Mouse (Mus musculus) brain, embryonic 18.5 days (tissue): Measurements from ENCODE around the gene Disp3.

ENCODE experiments used
- DNase-seq: peaks from one replicate; pipeline ENCODE4 v3.0.0-alpha.2; 2012; ENCODE audit warnings: low read depth, low spot score

Disp3 gene

DNA sequence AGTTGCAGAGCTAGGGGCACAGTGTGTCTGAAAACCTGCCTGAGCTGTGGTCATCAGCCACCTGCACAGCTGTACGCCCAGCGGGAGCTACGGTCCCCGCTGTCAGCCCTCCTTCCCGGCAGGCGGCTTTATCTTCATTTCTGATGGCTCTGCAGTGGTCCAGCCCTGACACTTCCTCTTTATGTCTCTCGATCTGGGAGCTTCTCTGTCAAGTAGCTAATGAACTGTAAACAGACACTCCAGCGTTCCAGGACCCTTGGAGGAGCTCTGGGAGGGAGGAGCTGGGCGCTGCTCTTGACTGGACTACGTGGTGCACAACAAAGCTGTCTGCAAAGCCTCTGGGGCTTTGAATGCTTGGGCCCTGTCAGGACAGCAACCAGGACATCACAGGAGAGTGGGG lies 67.1 kb downstream of the Disp3 start:
- no peak for DNase-seq

DNA sequence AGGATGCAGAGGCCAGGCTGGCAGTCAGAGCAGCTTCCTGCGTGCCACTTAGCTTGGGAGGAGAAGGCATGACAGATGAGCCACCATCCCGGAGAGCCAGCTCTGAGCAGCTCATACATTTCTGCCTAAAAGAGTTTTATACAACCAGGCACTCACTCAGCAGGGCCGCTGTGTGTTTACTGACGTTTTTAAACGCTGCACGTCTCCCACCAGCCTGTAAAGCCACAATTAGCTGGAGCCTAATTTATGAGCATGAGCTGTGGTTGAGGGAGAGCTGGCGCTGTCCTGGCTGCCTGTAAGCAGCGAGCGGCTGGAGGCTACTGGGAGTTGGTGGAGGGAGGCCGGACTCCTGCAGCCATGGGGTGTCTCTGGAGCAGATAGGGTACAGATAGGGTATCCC lies 69.5 kb downstream of the Disp3 start:
- DNase-seq: no peak

DNA sequence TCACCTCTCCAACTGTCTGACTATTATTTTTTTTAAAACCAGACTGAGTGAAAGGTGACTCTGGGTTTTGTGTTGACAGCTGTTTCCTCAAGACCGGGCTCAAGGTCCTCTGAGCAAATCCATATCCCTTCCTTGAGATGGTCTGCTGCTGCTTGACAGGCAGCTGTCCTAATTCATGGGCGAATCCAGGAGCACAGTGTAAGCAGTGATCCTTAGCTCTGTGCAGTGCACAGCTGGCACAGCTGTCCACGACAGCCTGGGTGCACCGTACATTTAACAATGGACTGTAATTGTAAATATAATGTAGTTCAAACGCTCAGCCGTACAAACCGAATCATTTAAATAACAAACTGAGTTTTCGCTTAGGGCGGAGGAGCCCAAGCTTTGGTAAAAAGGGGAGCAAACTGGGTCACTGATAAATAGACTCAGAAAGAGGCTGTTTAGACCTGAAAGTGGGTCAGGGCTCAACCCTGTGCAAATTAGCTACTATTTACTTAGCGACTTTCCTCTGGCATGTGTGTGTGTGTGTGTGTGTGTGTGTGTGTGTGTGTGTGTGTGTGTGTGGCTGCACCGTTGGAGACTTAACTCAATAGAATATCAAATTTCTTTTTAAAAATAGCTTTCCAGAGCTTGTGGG lies 72.4 kb downstream of the Disp3 start:
- no peak for DNase-seq

DNA sequence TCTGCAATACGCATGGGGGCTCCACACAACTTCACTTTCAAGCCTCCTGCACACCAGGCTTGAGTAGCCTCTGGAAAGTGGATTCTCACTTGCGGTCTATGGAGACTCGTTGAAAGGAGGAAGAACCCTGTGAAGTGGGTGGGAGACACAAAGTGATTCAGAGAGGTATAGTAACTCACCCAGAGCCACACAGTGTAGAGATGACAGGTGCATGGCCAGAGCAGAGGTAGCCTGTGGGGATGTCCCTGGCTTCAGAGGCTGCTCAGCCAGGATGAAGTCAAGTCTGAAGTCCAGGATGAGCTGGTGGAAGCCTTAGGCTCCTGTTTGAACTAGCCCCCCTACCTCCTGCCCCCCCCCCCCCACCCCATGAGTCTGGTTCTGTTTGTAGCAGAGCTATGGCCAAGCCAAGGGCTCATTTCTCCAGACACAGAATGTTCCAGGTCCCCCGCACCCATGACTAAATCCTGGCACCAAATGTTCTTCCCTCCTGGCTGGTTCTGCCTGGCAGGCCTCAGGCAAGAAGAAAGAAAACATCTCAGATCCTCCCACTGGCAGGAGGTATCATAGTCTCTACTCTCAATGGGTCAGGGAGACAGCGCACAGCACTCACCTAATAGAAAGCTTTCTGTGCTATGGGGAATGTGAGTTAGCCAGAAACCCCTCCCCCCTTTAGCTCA lies 73.2 kb downstream of the Disp3 start:
- no peak for DNase-seq

DNA sequence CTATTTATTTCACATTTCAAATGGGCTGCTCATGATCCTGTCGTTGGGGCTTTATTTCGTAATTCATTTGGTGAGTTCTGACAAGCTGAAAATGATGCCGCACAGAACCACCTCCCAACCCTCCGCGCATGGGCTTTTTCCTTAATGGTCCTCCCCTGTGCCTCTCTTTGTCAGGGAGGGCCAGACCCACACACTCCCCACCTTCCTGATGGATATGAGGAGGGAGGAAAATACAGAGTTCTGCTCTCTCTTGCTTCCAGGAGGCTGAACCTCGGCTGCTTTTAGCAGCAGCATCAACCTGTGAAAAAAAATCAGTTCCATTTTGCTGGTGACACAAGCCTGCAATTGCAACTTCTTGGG lies 82.9 kb downstream of the Disp3 start:
- no peak for DNase-seq

DNA sequence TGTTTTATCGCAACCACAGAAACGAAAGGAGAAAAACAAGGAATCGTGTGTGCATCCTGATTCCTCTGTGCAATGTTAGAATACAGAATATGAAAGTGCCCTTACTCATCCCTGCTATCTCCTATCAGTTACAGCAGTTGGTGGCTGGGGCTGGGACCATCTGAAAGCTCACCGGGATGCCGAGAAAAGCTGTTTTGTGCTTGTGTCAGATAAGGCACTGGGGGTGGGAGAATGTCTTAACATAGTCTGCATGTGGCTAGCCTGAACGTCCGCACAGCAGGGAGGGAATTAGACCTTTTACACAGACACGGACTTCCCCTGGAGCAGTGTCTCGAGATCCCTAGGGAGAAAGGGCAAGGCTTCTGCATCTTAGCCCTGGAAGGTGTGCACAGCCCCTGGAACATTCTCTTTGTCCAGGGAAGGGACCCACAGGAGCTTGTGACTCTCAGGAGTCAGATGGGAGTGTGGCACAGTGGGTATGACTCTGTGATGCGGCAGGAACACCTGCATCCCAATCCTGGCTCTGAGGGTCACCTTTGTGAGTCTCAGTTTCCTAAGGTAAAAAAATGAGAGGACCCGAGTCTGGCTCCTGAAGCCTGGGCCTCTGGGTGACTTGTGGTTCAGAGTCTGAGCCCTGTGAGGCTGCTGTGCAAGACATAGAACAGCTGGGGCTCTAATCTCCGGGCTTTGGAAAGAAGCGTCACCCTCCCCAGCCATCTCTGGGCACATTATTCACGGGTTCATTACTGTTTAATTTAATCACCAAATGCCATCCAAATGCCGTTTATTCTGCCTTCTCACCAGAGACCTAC lies 83.5 kb downstream of the Disp3 start:
- no peak for DNase-seq

DNA sequence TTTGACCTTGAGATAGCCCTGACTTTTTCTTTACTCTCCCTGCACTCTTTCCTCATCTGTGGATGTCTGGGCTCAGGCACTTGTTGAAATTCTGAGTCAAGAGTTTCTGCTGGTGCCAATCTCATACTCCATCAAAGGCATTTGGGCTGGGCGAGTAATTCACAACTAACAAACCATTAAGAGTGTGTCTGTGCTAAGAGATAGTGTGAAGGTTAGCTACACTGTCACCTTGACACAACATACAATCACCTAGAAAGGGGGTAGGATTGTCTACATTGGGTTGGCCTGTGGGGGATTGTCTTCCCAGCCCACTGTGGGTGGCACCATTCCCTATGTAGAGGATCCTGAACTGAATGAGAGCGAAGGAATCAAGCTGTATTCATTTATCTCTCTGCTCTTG lies 84.2 kb downstream of the Disp3 start:
- no peak for DNase-seq

DNA sequence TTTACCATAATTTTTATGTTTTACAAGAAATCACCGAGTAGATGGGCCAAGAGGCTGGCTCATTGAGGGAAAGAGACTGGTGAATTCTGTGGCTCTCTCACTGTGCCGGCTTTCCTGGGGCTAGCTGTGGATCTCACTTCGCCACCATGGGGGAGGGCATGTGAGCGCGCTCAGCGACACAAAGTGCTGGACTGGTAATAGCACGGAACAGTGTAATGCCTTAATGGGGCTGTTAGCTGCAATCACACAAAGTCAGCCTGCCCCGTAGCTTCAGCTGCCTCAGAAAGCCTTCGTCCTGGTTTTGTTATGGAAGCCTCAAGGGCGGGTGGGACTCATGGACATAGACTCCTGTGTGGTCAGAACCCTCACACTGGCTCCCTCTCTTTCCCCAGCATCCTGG lies 89.0 kb downstream of the Disp3 start:
- no peak for DNase-seq

DNA sequence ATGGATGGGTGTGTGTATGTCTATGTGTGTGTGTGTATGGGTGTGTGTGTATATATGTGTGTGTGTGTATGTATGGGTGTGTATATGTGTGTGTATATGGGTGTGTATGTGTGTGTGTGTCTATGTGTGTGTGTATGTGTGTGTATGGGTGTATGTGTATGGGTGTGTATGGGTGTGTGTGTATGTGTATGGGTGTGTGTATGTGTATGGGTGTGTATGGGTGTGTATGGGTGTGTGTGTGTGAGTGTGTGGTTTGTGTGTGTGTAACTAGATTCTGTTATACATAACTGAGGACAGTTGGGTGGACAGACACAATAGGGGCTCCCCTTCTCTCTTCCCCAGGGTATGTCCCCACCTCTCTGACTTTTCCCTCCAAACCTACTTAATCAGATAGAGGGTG lies 93.4 kb downstream of the Disp3 start:
- DNase-seq: no peak

DNA sequence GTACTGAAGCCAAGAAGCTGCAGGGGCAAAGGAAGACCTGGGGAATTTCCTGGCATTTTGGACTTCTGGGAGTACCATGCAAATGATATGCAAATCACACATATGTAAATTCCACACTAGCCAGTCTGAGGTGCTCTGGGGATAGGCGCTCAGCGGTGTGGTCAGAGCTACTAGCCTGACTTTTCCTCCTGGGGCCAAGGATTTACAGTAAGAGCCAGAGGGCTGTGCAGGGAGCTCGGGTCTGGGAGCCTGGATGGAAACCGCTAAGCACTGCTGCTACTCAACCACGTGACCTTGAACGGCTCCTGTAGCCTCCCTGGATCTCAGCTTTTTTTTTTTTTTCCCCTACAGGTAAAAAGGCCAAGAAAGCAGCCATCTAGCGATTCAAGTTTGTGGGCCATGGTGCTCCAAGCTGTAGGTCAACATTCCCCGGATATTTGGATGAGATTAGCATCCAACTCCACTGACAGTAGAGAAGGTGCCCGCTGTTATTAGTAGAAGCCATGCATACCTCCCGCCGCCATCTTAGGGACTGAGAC lies 95.0 kb downstream of the Disp3 start:
- DNase-seq: no peak
